Mouse (Mus musculus) brain, embryonic 14.5 days (tissue): Measurements from ENCODE around the gene Grb2. TPM values are rescaled to one million over a fixed set of nuclear protein-coding genes. Genes with fewer than 3 reads are reported as not detected.

Experiments used
- DNase-seq: peaks from one replicate; pipeline ENCODE4 v3.0.0-alpha.2; 2011; ENCODE audit warnings: low read depth
- CTCF ChIP-seq: fragments of 200-500 bp; IDR thresholded peaks from 2 replicates; pipeline ENCODE4 v1.5.1; 2012; ENCODE audit warnings: inconsistent platforms, mild to moderate bottlenecking, moderate library complexity, borderline replicate concordance; ENCODE audit not compliant: insufficient read depth, insufficient read length; ENCODE audit errors: extremely low read depth
- POLR2A ChIP-seq: fragments of 200-500 bp; IDR thresholded peaks from 2 replicates; pipeline ENCODE4 v1.6.1; 2012; ENCODE audit warnings: mild to moderate bottlenecking, inconsistent platforms, borderline replicate concordance; ENCODE audit not compliant: poor library complexity, insufficient read depth, insufficient read length, severe bottlenecking; ENCODE audit errors: extremely low read depth
- polyA plus RNA-seq: library from polyadenylated mRNA; depleted of rRNA; stranded (reverse); fragments of >200 nt; gene quantifications from 2 replicates; pipeline ENCODE4 v1.2.3, GENCODE M21; 2012; rRNA removed

Gene Grb2
- polyA plus RNA-seq, 1 experiment: 127 TPM

GRCm38 (mm10) chr11:115603476-115604303 is 104.7 kb downstream of the Grb2 start, which contains the start of the genes Mrps7 and Gga3:
TSS of gene Mrps7 (plus strand) at chr11:115603925.
TSS of gene Gga3 (minus strand) at chr11:115604051.
- TF ChIP-seq CTCF: no peak
- peak; percentile 88 for TF ChIP-seq POLR2A
- DNase-seq: peak; percentile 96

- DNase-seq: peak; percentile 20
- no peak for TF ChIP-seq CTCF
- no peak for TF ChIP-seq POLR2A
These were observed 105.3 kb downstream of the Grb2 start for GRCm38 (mm10) chr11:115603128-115603475.

- DNase-seq: no peak
- TF ChIP-seq POLR2A (no peak), CTCF (no peak)
These were observed 107.2 kb downstream of the Grb2 start for GRCm38 (mm10) chr11:115601174-115601573.

GRCm38 (mm10) chr11:115600743-115601142 is 107.7 kb downstream of the Grb2 start:
- TF ChIP-seq CTCF (no peak), POLR2A (no peak)
- DNase-seq: no peak

- DNase-seq: no peak
- TF ChIP-seq POLR2A: no peak
These were observed 108.7 kb downstream of the Grb2 start for GRCm38 (mm10) chr11:115599722-115600121.

GRCm38 (mm10) chr11:115598309-115598708 is 110.1 kb downstream of the Grb2 start:
- no peak for DNase-seq
- TF ChIP-seq POLR2A (no peak), CTCF (no peak)

GRCm38 (mm10) chr11:115595209-115595608 is 113.2 kb downstream of the Grb2 start:
- TF ChIP-seq CTCF: no peak
- TF ChIP-seq POLR2A: no peak

More at GRCm38 (mm10) chr11:115595209-115595608, 113.2 kb downstream of the Grb2 start:
- no peak for DNase-seq

Other genes with a start within 250 kb of the Grb2 start
- gene Slc16a5, start 246.1 kb downstream of the Grb2 start, polyA plus RNA-seq: not detected in 2 replicates
- gene Armc7, start 232.9 kb downstream of the Grb2 start, polyA plus RNA-seq: 12.4 and 15.1 TPM in 2 replicates
- 67.9 and 84.3 TPM in 2 replicates for gene Nt5c, start 216.7 kb downstream of the Grb2 start, polyA plus RNA-seq
- gene Jpt1, start 194.2 kb downstream of the Grb2 start, polyA plus RNA-seq: 1,229 and 1,645 TPM in 2 replicates
- 702 and 773 TPM in 2 replicates for gene Sumo2, start 172.3 kb downstream of the Grb2 start, polyA plus RNA-seq
- 105 and 168 TPM in 2 replicates for gene Nup85, start 144.2 kb downstream of the Grb2 start, polyA plus RNA-seq
- gene Mrps7, start 104.7 kb downstream of the Grb2 start, polyA plus RNA-seq: 35.5 and 36.7 TPM in 2 replicates
- gene Gga3, start 104.5 kb downstream of the Grb2 start, polyA plus RNA-seq: 43.3 and 57.1 TPM in 2 replicates
- 18.0 and 19.2 TPM in 2 replicates for gene Mif4gd, start 95.6 kb downstream of the Grb2 start, polyA plus RNA-seq
- gene Slc25a19, start 80.3 kb downstream of the Grb2 start, polyA plus RNA-seq: 55.1 and 71.1 TPM in 2 replicates
- gene Tmem94, start 56.8 kb upstream of the Grb2 start, polyA plus RNA-seq: 56.0 and 61.9 TPM in 2 replicates
- 24.7 and 24.8 TPM in 2 replicates for gene Caskin2, start 105.0 kb upstream of the Grb2 start, polyA plus RNA-seq
- gene Tsen54, start 106.1 kb upstream of the Grb2 start, polyA plus RNA-seq: 24.2 and 36.4 TPM in 2 replicates
- 1.5 and 2.5 TPM in 2 replicates for gene Llgl2, start 115.5 kb upstream of the Grb2 start, polyA plus RNA-seq
- 0.14 and 0.23 TPM in 2 replicates for gene Myo15b, start 149.8 kb upstream of the Grb2 start, polyA plus RNA-seq
- gene Smim5, start 191.4 kb upstream of the Grb2 start, polyA plus RNA-seq: 0.64 and 1.2 TPM in 2 replicates
- not detected in 2 replicates for gene Smim6, start 203.4 kb upstream of the Grb2 start, polyA plus RNA-seq
- 57.6 and 69.8 TPM in 2 replicates for gene Sap30bp, start 224.7 kb upstream of the Grb2 start, polyA plus RNA-seq
- gene Recql5, start 224.9 kb upstream of the Grb2 start, polyA plus RNA-seq: 28.2 and 38.0 TPM in 2 replicates